Mouse (Mus musculus): Measurements from ENCODE around the gene Arvcf.

DNA sequence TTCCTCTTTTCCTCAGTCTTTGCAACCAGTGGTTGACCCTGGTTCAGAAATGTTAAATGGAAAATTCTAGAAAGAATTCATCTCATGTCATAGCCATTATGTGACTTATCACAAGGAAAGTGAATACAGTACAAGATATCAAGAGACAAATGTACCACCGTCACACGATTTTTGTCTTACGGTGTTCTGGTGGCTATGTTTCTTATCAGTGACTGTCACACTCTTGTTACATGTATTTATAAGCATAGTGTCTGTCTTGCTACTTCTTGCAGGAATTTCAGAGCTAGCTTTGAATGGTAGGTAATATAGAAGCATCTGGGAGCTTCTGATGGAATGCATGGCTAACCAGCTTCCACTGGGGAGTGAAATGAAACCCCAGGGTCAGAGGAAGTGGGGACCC lies 22.2 kb downstream of the Arvcf start:
- no peak for TF ChIP-seq CTCF (IDR thresholded peaks at IDR 0.05; ENCODE audit: low read depth)
- no peak for TF ChIP-seq EP300 (IDR thresholded peaks at IDR 0.05; ENCODE audit: low read depth)
